Comparison of ENCODE assay signal across 10 mouse cellular contexts in genomic region chr4:107674322-107674644, GRCm38 (mm10). TPM values are rescaled to one million over a fixed set of nuclear protein-coding genes. Genes with fewer than 3 reads are reported as not detected.
DNase-seq lines count a peak whose midpoint lies in the region; ATAC-seq and TF ChIP-seq lines count a peak whose summit lies in the region.
"Had no signal": no experiment of that assay in that cellular context is flagged by ENCODE, and none has a peak within 500 bp of the region (broad histone marks: within the 10 kb centered on the region; RNA-seq: fewer than 3 reads in every experiment).

No protein-coding gene starts in this region.

- H3K36me3 ChIP-seq in testis, adult 2 months (ENCODE audit: control insufficient read depth, insufficient read depth, low read length), result no peaks in the 10 kb centered on the region; the same call in 1 of the 2 replicates
- H3K36me3 ChIP-seq in hindbrain, embryonic 12.5 days, result no peaks in the 10 kb centered on the region; the same call in 1 of the 2 replicates
- no peaks in the 10 kb centered on the region for H3K36me3 ChIP-seq in midbrain, embryonic 10.5 days
- H3K36me3 ChIP-seq in liver, embryonic 12.5 days, result no peaks in the 10 kb centered on the region

- 22% methylated on average over 5 of the region's 5 CpGs for WGBS in hindbrain, embryonic 12.5 days
- 33% methylated on average over 5 of the region's 5 CpGs for WGBS in midbrain, embryonic 10.5 days
- 32% methylated on average over 5 of the region's 5 CpGs for WGBS in liver, embryonic 12.5 days (ENCODE audit: insufficient replicate concordance)

- ATAC-seq in hindbrain, embryonic 12.5 days (ENCODE audit: low FRiP score), result peak; percentile 27
- ATAC-seq in liver, embryonic 12.5 days, result no peak

- H3K4me1 ChIP-seq in testis, adult 2 months (ENCODE audit: control insufficient read depth, insufficient read depth, low read length), result peaks cover 6% of the 10 kb centered on the region
- peaks cover 19% of the 10 kb centered on the region for H3K4me1 ChIP-seq in hindbrain, embryonic 12.5 days
- H3K4me1 ChIP-seq in midbrain, embryonic 10.5 days, result peaks cover 33% of the 10 kb centered on the region
- H3K4me1 ChIP-seq in liver, embryonic 12.5 days, result peaks cover 7% of the 10 kb centered on the region; the same call in 1 of the 2 replicates

- H3K9me3 ChIP-seq in hindbrain, embryonic 12.5 days (replicated peaks), result no peaks in the 10 kb centered on the region
- no peaks in the 10 kb centered on the region for H3K9me3 ChIP-seq in midbrain, embryonic 10.5 days (replicated peaks)
- H3K9me3 ChIP-seq in liver, embryonic 12.5 days (replicated peaks), result no peaks in the 10 kb centered on the region

- peak overlapping the region; percentile 40 for H3K4me2 ChIP-seq in hindbrain, embryonic 12.5 days (replicated peaks)
- no peak overlapping the region for H3K4me2 ChIP-seq in liver, embryonic 12.5 days

- no peak for TF ChIP-seq POLR2A in testis, adult 2 months (IDR thresholded peaks at IDR 0.05; ENCODE audit: control insufficient read depth, low read depth, low read length)

- no peak for TF ChIP-seq CTCF in testis, adult 2 months (IDR thresholded peaks at IDR 0.05; ENCODE audit: control insufficient read depth, insufficient read depth, insufficient replicate concordance, low read depth, low read length)

- no peak overlapping the region for H3K27ac ChIP-seq in testis, adult 2 months (ENCODE audit: control insufficient read depth, insufficient read depth, low read depth, low read length)
- H3K27ac ChIP-seq in hindbrain, embryonic 12.5 days, result 0 out of 2 replicates have a peak overlapping the region, but pooled peaks have one; percentile 2
- H3K27ac ChIP-seq in midbrain, embryonic 10.5 days (replicated peaks), result peak overlapping the region; percentile 77
- H3K27ac ChIP-seq in liver, embryonic 12.5 days, result no peak overlapping the region

- peak overlapping the region; percentile 12 for H3K4me3 ChIP-seq in testis, adult 2 months (ENCODE audit: control insufficient read depth, low read depth, low read length)
- no peak overlapping the region for H3K4me3 ChIP-seq in hindbrain, embryonic 12.5 days
- H3K4me3 ChIP-seq in midbrain, embryonic 10.5 days, result peak overlapping the region; percentile 39
- H3K4me3 ChIP-seq in liver, embryonic 12.5 days, result no peak overlapping the region

- no peak for DNase-seq in testis, postnatal 10 days (ENCODE audit: low spot score)
- no peak for DNase-seq in midbrain, embryonic 10.5 days (ENCODE audit: low spot score)
- DNase-seq in ovary, postnatal 10 days (ENCODE audit: low spot score), result no peak
- DNase-seq in adrenal gland, postnatal 14 days, result no peak
- DNase-seq in kidney, adult 11 months, result no peak

- H3K27me3 ChIP-seq in testis, adult 2 months (ENCODE audit: control insufficient read depth, insufficient read depth, low read length), result no peaks in the 10 kb centered on the region
- peaks cover 32% of the 10 kb centered on the region for H3K27me3 ChIP-seq in hindbrain, embryonic 12.5 days
- H3K27me3 ChIP-seq in midbrain, embryonic 10.5 days (ENCODE audit: low read depth, poor library complexity, severe bottlenecking), result peaks cover 81% of the 10 kb centered on the region
- H3K27me3 ChIP-seq in liver, embryonic 12.5 days (replicated peaks), result peaks cover 69% of the 10 kb centered on the region

- no peak overlapping the region for H3K9ac ChIP-seq in hindbrain, embryonic 12.5 days
- H3K9ac ChIP-seq in liver, embryonic 12.5 days, result no peak overlapping the region

RNA-seq across cellular contexts. Expression of gene Dmrtb1, which starts 9.7 kb away (rescaled TPM):
- polyA plus RNA-seq in testis, adult 2 months (2012; rRNA removed), result 921 and 1,095 TPM in 2 replicates
- polyA plus RNA-seq in hindbrain, embryonic 12.5 days (2016; fragmentation: Nextera tagmentation; extraction: Ambion mirVana), result 29.8 and 32.0 TPM in 2 replicates
- polyA plus RNA-seq in midbrain, embryonic 10.5 days (2016; fragmentation: Nextera tagmentation; extraction: Ambion mirVana), result 7.7 and 15.9 TPM in 2 replicates
- polyA plus RNA-seq in liver, embryonic 12.5 days (2016; fragmentation: Nextera tagmentation; extraction: Ambion mirVana), result not detected in 2 replicates
- 0.26 TPM in 1 of 2 replicates, not detected in the other for total RNA-seq in adrenal gland, postnatal 14 days (2021)
- total RNA-seq: megakaryocyte-erythroid progenitor cell, adult 5-6 weeks had no signal
- polyA plus RNA-seq: liver, embryonic 16.5 days had no signal

Comparison
In these comparisons a context has a peak if more than half of its experiments do, and no peak if none do; other contexts are left out.
1. H3K27ac ChIP-seq: peak in hindbrain, embryonic 12.5 days (single experiment) and midbrain, embryonic 10.5 days (single experiment); none in testis, adult 2 months (single experiment) and liver, embryonic 12.5 days (single experiment).
2. H3K4me3 ChIP-seq: peak in testis, adult 2 months (single experiment) and midbrain, embryonic 10.5 days (single experiment); none in hindbrain, embryonic 12.5 days (single experiment) and liver, embryonic 12.5 days (single experiment).
3. RNA of gene Dmrtb1, which starts 9.7 kb away (polyA plus RNA-seq): 921 to 1,095 TPM in testis, adult 2 months; 29.8 to 32.0 TPM in hindbrain, embryonic 12.5 days, 7.7 to 15.9 TPM in midbrain, embryonic 10.5 days and not detected in liver, embryonic 12.5 days; every median in the first group is over 10 times any median in the second.